Mouse (Mus musculus) stomach, postnatal 0 days (tissue): Measurements from ENCODE around the gene Gtf2b. TPM values are rescaled to one million over a fixed set of nuclear protein-coding genes. Genes with fewer than 3 reads are reported as not detected.
A peak's percentile ranks its signal among the peaks of the same experiment; 100 is the strongest.

ENCODE experiments used
- ATAC-seq: fragments of 200-750 bp; cut with Nextera tagmentation; 2 replicates; pipeline ENCODE4 v1.8.0; 2017; ENCODE audit not compliant: low FRiP score, low TSS enrichment
- DNase-seq: peaks from one replicate; pipeline ENCODE4 v3.0.0-alpha.2; 2016; ENCODE audit warnings: low spot score
- H3K27ac ChIP-seq: fragments of 300-500 bp; sonication (generic); replicated peaks from 2 replicates; pipeline ENCODE4 v1.5.1; 2014; ENCODE audit warnings: mild to moderate bottlenecking, control low read depth
- H3K27me3 ChIP-seq: fragments of 300-500 bp; sonication (generic); 2 replicates; pipeline ENCODE4 v1.6.1; 2014; ENCODE audit warnings: low read length; ENCODE audit not compliant: control insufficient read depth, insufficient read depth
- H3K36me3 ChIP-seq: fragments of 300-500 bp; sonication (generic); 2 replicates; pipeline ENCODE4 v1.6.1; 2014; ENCODE audit warnings: low read length, mixed read lengths; ENCODE audit not compliant: control insufficient read depth, insufficient read depth
- H3K4me1 ChIP-seq: fragments of 300-500 bp; sonication (generic); replicated peaks from 2 replicates; pipeline ENCODE4 v1.6.1; 2014; ENCODE audit warnings: antibody characterized with exemption; ENCODE audit not compliant: control insufficient read depth, insufficient read depth
- H3K4me2 ChIP-seq: fragments of 300-500 bp; sonication (generic); replicated peaks from 2 replicates; pipeline ENCODE4 v1.6.1; 2014; ENCODE audit warnings: low read depth, mild to moderate bottlenecking, control low read depth, moderate library complexity
- H3K4me3 ChIP-seq: fragments of 300-500 bp; sonication (generic); 2 replicates; pipeline ENCODE4 v1.5.1; 2014; ENCODE audit warnings: low read depth, low read length, control low read depth
- H3K9ac ChIP-seq: fragments of 300-500 bp; sonication (generic); 2 replicates; pipeline ENCODE4 v1.6.1; 2014; ENCODE audit warnings: mild to moderate bottlenecking, low read length, control low read depth, mixed read lengths
- H3K9me3 ChIP-seq: fragments of 300-500 bp; sonication (generic); 2 replicates; pipeline ENCODE4 v1.6.1; 2016; ENCODE audit warnings: low read length; ENCODE audit not compliant: control insufficient read depth
- CTCF ChIP-seq: IDR thresholded peaks from 2 replicates; pipeline ENCODE4 v1.5.1; 2016; ENCODE audit warnings: antibody characterized with exemption, low read depth, mild to moderate bottlenecking, moderate library complexity
- EP300 ChIP-seq: optimal IDR thresholded peaks from 2 replicates; pipeline ENCODE3; 2016; ENCODE audit warnings: antibody characterized with exemption
- WGBS: fragments of 180-500 bp; shearing (Covaris S2); extraction: QIAGEN DNeasy Blood & Tissue Kit; methylation state at CpG from one replicate; pipeline ENCODE4 v1.1.7; 2014; 5-methylcytosine and 5-hydroxymethylcytosine counted together
- polyA plus RNA-seq: library from polyadenylated mRNA; unstranded; fragments of >200 nt; fragmentation: Nextera tagmentation; extraction: Ambion mirVana; gene quantifications from 2 replicates; pipeline ENCODE4 v1.2.1, GENCODE M21; 2015

Gtf2b gene
- polyA plus RNA-seq, 1 experiment from 2014 or later, result 52.8 TPM

DNA sequence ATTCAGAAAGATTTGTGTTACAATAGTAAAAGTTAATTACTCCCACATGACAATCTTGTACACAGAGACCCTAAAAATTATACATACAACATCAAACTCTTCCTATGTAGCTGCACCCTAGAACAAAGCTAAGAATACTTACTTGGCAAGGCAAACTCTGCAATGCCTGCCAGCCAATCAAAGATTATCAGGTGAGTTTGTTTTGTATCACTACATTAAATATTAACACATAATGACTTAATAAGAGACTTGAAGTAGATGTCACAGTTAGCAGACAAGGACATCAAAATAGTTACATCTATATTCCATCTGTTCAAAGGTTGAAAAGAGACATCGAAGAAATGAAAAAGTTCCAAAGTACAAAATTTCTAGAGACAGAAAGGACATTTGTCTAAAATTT lies 58.8 kb downstream of the Gtf2b start:
- H3K27ac ChIP-seq, result no peak overlapping the region
- H3K4me3 ChIP-seq, result no peak overlapping the region
- no peaks in the 10 kb centered on the region for H3K27me3 ChIP-seq
- peaks cover 12% of the 10 kb centered on the region for H3K36me3 ChIP-seq
- H3K4me2 ChIP-seq, result no peak overlapping the region
- ATAC-seq, result no peak
- no peaks in the 10 kb centered on the region for H3K9me3 ChIP-seq
- H3K9ac ChIP-seq, result no peak overlapping the region
- no peak for TF ChIP-seq EP300
- no peak for TF ChIP-seq CTCF
- DNase-seq, result no peak
- H3K4me1 ChIP-seq, result no peaks in the 10 kb centered on the region
- WGBS, result 94% methylated on average over 1 of the region's 1 CpGs

DNA sequence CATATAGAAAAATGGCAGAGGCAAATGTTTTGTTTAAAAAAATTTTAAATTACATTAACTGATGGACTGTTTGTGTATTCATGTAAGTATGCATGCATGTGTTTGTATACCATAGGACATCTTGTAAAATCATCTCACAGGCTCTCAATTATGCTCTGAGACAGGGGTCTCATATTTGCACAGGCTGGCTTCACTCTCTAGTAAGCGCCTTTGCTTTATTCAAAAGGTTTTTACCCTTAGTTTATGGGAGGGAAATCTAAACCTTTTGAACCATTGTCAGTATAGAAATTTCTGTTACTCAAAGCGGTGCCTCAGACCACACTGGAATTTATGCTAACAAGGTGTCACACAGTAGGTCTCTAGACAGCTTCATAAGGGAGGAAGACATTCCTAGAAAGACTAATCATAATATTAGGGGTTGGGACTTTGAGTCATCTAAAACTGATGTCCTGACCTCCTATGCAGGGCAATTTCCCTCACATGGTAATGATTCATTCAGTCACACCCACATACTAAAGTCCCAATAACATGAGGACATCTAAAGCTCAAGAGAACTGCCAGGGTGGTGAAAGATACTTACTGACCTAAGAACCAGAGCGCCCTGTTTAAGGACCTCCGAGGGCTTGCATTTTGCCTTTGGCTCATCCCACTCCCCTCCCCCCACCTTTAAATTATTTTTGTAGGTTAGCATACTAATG lies 61.8 kb downstream of the Gtf2b start:
- Histone ChIP-seq H3K27me3 (no peaks in the 10 kb centered on the region), H3K27ac (no peak overlapping the region), H3K4me3 (no peak overlapping the region), H3K9me3 (no peaks in the 10 kb centered on the region), H3K4me1 (no peaks in the 10 kb centered on the region), H3K36me3 (peaks cover 9% of the 10 kb centered on the region; the same call in 1 of the 2 replicates), H3K4me2 (no peak overlapping the region), H3K9ac (no peak overlapping the region)
- WGBS, result 87% methylated on average over 4 of the region's 4 CpGs
- no peak for TF ChIP-seq CTCF
- no peak for TF ChIP-seq EP300
- DNase-seq, result no peak
- 0 out of 2 replicates have a peak, but pooled peaks have one; percentile 47 for ATAC-seq

DNA sequence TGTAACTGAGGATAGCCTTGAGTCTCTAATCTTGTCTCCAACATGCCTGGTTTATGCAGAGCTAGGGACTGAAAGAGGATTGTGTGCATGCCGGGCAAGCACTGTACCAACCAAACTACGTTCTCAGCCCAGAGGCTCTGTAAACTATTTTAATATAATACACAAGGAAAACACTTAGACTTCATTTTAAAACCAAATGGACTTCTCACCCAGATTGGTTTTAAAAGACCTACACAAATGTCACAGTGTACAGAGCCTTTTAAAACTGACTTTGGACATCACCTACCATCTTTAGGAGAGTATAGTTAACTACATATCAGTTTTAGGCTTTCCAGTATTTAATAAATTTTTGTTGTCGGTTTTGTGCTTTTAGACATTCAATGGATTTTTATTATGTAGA lies 68.1 kb downstream of the Gtf2b start:
- ATAC-seq, result no peak
- WGBS, result 81% methylated on average over 3 of the region's 3 CpGs
- H3K9ac ChIP-seq, result no peak overlapping the region

More for the DNA sequence above, 68.1 kb downstream of the Gtf2b start:
- H3K4me3 ChIP-seq, result no peak overlapping the region
- peaks cover 9% of the 10 kb centered on the region; the same call in 1 of the 2 replicates for H3K36me3 ChIP-seq
- no peak overlapping the region for H3K27ac ChIP-seq
- no peak overlapping the region for H3K4me2 ChIP-seq
- DNase-seq, result no peak
- no peaks in the 10 kb centered on the region for H3K9me3 ChIP-seq
- no peaks in the 10 kb centered on the region for H3K27me3 ChIP-seq
- H3K4me1 ChIP-seq, result no peaks in the 10 kb centered on the region
- TF ChIP-seq EP300 (no peak), CTCF (no peak)

Other genes with a start within 250 kb of the Gtf2b start
- gene Gbp7, start 234.7 kb upstream of the Gtf2b start, polyA plus RNA-seq, result 3.8 and 4.2 TPM in 2 replicates
- 2.9 and 3.2 TPM in 2 replicates for gene Gbp3, start 205.0 kb upstream of the Gtf2b start, polyA plus RNA-seq
- gene Gbp2b, start 170.2 kb upstream of the Gtf2b start, polyA plus RNA-seq, result not detected in 2 replicates
- gene Gbp2, start 144.4 kb upstream of the Gtf2b start, polyA plus RNA-seq, result 2.8 and 3.7 TPM in 2 replicates
- gene Kyat3, start 64.0 kb upstream of the Gtf2b start, polyA plus RNA-seq, result 11.0 and 11.8 TPM in 2 replicates
- gene Pkn2, start 117.0 kb downstream of the Gtf2b start, polyA plus RNA-seq, result 32.4 and 38.7 TPM in 2 replicates